Mouse (Mus musculus): ENCODE results near the gene Crybg1.

The Crybg1 gene

GRCm38 (mm10) chr10:44094794-44095193 is 53.9 kb downstream of the Crybg1 start:
- no peak for DNase-seq (ENCODE audit: low spot score)

GRCm38 (mm10) chr10:44091757-44092156 is 56.9 kb downstream of the Crybg1 start:
- no peak for DNase-seq (ENCODE audit: low spot score)

DNA sequence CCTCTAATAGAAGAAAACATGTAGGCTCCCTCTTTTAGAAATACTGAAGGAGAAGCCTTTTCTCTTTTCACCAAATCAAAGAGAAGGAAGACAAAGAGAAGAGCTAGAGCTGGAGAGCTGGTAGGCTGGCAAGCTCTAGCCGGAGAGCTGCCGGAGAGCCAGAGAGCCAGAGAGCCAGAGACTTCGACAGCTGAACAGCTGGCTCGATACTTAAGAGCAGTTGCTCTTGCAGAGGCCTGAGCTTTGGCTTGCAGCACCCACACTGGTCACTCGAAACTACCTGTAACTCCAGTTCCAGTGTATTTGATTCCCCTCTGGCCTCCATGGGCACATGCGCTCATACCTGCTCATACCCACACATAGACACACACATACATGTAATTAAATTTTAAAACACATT is 68.3 kb downstream of the Crybg1 start:
- DNase-seq (ENCODE audit: low spot score) = no peak

GRCm38 (mm10) chr10:44078799-44079521 is 69.7 kb downstream of the Crybg1 start:
- DNase-seq (ENCODE audit: low spot score) = no peak

GRCm38 (mm10) chr10:44071095-44071494 is 77.6 kb downstream of the Crybg1 start:
- peak; percentile 70 for DNase-seq (ENCODE audit: low spot score)

DNA sequence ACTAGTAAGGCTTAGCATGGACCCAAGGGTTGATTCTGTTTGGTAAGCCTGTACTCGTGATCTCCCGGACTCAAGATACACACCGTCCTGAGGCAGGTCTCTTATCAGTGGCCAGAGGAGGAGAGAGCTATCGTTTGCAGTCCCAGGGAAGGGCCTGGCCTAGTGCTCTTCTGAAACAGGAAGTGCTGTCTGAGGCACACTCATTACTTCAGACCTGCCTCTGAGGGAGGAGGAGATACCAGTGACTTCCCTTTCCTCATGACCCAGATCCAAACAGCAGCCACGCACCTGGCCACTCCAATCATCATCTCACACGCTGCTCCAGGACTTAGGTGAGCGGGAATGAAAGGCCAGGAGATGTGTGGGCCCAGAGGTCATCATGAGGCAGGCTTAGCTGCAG is 79.5 kb downstream of the Crybg1 start:
- peak; percentile 16 for DNase-seq (ENCODE audit: low spot score)

DNA sequence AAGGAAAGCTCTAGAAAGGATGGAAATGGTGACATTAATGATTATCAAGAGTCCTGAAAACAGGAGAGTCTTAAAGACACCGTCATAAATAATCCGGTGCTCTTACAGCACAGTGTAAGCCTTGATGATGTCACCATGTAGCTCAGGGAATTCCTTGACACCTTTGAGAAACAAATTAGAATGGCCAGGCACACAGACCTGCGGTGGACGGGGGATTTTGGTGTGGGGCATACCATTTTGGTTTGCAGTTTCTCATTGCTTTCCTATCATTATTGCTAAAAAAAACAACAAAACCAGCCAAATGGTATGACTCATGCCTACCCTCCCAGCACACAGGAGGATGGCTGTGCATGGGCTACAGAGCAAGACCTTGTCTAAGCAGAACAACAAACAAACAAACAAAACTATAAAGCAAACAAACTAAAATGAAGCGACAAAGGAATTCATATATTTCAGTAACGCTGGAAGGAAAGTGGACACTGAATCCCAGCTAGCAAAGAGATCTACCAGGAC is 82.7 kb downstream of the Crybg1 start:
- DNase-seq (ENCODE audit: low spot score) = no peak

DNA sequence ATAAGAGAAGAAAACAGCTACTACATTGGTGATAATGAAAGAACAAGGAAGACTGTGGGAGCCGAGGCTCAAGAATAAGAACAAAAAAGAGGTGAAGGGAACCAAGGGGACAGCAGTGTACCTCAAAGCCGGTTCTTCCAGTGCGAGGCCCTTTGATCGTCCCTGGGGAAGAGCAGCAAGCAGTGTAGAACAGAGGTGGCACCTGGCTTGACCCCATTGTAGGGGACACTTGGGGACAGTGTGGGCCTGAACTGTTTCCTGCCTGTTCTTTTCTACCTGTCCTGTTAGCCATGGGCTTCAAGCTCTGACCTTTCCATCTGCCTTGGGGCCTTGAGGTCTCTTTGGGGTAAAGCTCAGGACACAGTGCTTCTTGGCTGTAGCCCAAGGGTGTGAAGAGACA is 85.7 kb downstream of the Crybg1 start:
- no peak for DNase-seq (ENCODE audit: low spot score)

- DNase-seq (ENCODE audit: low spot score) = no peak
Measured at GRCm38 (mm10) chr10:44050913-44051312, 97.7 kb downstream of the Crybg1 start.

GRCm38 (mm10) chr10:44044727-44045126 is 103.9 kb downstream of the Crybg1 start:
- DNase-seq (ENCODE audit: low spot score) = no peak

DNA sequence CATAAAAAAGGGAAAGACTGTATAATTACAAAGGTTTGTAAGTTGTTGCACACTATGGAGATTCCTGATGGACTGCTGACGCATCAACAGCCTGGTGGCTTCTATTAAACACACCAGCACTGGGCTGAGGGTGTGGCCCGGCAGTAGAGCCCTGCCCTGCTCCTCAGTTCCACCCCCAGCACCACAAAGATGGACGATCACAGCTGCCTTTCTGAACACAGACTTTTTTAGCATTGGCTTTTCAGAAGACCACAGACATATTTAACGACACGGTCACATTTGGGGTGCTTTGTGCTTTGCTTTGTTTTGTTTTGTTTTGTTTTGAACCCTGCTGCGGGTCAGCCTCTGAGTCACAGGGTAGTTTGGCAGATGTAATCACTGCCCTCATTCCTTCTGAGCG is 105.0 kb downstream of the Crybg1 start:
- no peak for DNase-seq (ENCODE audit: low spot score)

DNA sequence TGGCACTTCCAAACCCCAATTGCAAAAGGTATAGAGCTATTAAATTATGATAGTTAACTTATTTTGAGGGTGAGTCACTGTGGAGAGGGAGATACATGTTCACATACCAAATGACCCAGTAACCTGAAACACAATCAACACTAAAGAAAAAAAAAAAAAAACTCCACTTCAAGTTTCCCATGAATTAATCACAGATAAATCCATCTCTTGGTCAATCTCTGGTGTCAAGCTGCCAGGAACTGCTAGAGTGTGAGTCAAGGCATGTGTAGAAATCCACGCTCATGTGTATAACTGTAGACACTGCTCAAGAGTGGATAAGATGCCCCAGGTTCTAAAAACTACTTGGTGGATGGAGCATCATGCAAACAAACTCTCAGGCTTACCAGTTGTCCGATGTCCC is 109.5 kb downstream of the Crybg1 start:
- no peak for DNase-seq (ENCODE audit: low spot score)

- DNase-seq (ENCODE audit: low spot score) = peak; percentile 38
Measured at GRCm38 (mm10) chr10:44037918-44038544, 110.6 kb downstream of the Crybg1 start.

DNA sequence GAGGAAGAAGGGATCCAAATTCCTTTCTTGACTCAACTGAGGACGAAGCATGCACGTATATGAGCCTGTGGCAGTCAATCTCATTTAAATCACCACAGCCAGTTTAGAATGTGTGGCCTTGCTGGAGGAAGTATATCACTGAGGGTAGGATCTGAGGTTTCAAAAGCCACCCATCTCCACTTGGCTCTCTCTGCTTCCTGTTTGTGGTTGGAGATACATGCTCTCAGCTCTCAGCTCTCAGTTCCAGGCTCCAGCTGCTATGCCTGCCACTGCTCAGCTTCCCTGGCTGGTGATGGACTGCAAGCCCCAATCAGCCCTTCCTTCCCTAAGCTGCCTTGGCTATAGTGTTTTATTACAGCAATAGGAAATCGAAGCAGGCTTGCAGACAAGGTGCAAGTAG is 119.1 kb downstream of the Crybg1 start:
- DNase-seq (ENCODE audit: low spot score) = peak; percentile 30

DNA sequence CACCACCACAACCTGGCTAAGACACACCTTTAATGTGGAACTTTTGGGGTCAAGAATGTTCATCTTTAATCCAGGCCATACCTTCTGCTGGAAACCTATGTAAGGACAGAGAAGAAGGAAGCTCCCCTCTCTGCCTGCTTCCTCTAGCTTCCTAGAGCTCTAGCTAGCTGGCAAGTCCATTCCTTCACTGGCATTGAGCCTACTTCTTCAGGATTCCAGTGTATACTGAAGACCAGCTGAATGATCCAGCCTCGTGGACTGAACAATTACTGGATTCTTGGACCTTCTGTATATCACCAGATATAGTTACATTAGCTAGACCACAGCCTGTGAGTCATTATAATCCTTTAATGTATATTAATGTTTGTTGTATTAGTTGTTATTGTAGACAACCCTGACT is 121.4 kb downstream of the Crybg1 start:
- DNase-seq (ENCODE audit: low spot score) = no peak

GRCm38 (mm10) chr10:44026105-44026504 is 122.5 kb downstream of the Crybg1 start:
- no peak for DNase-seq (ENCODE audit: low spot score)

DNA sequence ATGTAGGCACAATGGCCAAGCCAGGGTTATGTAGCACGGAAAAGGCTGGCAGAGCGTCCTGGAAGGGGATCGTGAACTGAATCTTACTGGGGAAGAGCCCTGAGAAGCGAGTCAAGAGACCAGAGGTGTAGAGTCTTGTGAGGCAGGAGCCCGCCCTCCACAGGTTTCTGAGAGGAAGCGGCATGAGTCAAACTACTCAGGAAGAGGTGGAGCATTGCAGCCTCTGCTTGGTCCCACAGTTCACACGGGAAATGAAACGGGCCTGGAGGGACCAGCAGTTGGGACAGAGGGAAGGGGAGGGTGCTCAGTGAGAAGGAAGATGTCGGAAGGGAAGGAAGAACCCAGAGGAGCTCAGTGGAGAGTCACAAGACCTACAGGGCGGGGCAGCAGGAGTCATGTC is 123.9 kb downstream of the Crybg1 start:
- DNase-seq (ENCODE audit: low spot score) = no peak

DNA sequence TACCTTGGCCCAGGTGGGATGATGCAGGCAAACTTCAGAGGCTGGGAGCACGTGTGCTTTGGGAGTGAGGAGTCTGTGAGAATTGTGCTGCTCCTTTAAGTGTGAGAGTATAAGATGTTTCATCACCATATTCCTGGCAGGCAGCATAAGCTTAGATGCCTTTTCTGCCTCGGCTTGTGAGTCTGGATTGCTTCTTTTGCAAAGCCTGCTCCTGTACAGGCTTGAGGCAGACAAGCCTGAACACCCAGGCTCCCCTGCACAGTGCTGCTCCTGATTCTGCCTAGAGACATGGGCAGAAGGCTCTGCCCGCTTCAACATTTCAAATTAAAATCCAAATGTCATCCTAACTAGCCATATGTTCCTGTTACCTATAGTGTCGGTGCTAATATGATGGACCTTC is 128.5 kb downstream of the Crybg1 start:
- DNase-seq (ENCODE audit: low spot score) = no peak

- DNase-seq (ENCODE audit: low spot score) = no peak
Measured at GRCm38 (mm10) chr10:44018562-44018961, 130.1 kb downstream of the Crybg1 start.

DNA sequence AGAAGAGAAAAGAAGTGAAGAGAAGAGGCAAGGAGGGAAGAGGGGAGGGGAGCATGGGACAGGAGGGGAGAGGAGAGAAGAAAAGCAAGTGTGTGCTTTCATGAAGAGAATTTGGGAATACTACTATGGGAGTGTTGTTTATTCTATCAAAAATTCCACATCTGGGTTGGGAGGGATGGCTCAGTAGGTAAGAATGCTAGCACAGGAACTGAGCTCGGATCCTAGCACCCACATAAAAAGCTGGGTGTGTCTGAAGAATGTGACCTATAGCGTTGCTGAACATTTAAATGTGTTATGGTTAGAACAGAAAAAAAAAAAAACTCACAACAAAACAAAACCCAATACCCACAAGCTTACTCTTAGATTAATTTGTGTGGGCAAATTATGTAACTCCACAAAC is 133.0 kb downstream of the Crybg1 start:
- no peak for DNase-seq (ENCODE audit: low spot score)

DNA sequence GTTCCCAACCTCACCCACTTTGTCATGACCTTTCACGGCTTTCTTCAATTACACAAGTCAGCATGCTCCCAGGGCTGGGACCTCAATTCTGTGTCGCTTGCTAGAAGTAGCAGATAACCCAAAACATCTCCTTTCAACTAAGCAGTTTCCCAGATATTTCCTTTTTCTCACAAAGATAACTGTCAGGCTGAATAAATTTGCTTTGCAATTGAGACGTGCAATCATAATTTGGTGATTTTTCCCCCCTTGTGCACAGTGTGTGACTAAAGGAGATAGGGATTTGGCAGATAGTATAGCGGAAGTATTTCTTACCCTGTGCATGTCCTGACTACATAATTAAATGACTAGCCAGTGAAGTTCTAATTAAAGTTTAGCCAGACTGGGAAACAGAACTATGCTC is 134.8 kb downstream of the Crybg1 start:
- DNase-seq (ENCODE audit: low spot score) = no peak

- DNase-seq (ENCODE audit: low spot score) = no peak
Measured at GRCm38 (mm10) chr10:44011408-44011807, 137.2 kb downstream of the Crybg1 start.

- no peak for DNase-seq (ENCODE audit: low spot score)
Measured at GRCm38 (mm10) chr10:44008808-44009207, 139.8 kb downstream of the Crybg1 start.

GRCm38 (mm10) chr10:44006815-44007214 is 141.8 kb downstream of the Crybg1 start:
- no peak for DNase-seq (ENCODE audit: low spot score)
